Mouse (Mus musculus) kidney, postnatal 0 days (tissue): ENCODE data around the gene Arl8b. TPM values are rescaled to one million over a fixed set of nuclear protein-coding genes. Genes with fewer than 3 reads are reported as not detected.
"Not testable (repeated sequence)": the region's sequence is repeated elsewhere in the genome, so short reads cannot be mapped to it uniquely, and the experiment has no call there.

Experiments used
- ATAC-seq: fragments of 200-750 bp; cut with Nextera tagmentation; replicated peaks from 2 replicates; pipeline ENCODE4 v1.8.0; 2017; ENCODE audit warnings: low read depth, moderate number of reproducible peaks, moderate TSS enrichment, moderate library complexity; ENCODE audit not compliant: low FRiP score
- DNase-seq: peaks from one replicate; pipeline ENCODE4 v3.0.0-alpha.2; 2016; ENCODE audit warnings: low spot score
- H3K27ac ChIP-seq: fragments of 300-500 bp; sonication (generic); 2 replicates; pipeline ENCODE4 v1.5.1; 2014; ENCODE audit warnings: mild to moderate bottlenecking
- H3K27me3 ChIP-seq: fragments of 300-500 bp; sonication (generic); 2 replicates; pipeline ENCODE4 v1.6.1; 2014; ENCODE audit warnings: low read length, mixed read lengths; ENCODE audit not compliant: insufficient read depth
- H3K36me3 ChIP-seq: fragments of 300-500 bp; sonication (generic); 2 replicates; pipeline ENCODE4 v1.6.1; 2014; ENCODE audit warnings: low read length, mixed read lengths; ENCODE audit not compliant: insufficient read depth
- H3K4me1 ChIP-seq: fragments of 300-500 bp; sonication (generic); replicated peaks from 2 replicates; pipeline ENCODE4 v1.6.1; 2014; ENCODE audit warnings: antibody characterized with exemption, low read length, mixed read lengths; ENCODE audit not compliant: insufficient read depth
- H3K4me2 ChIP-seq: fragments of 300-500 bp; sonication (generic); 2 replicates; pipeline ENCODE4 v1.6.1; 2014; ENCODE audit warnings: mild to moderate bottlenecking, low read length, moderate library complexity, mixed read lengths
- H3K4me3 ChIP-seq: fragments of 300-500 bp; sonication (generic); replicated peaks from 2 replicates; pipeline ENCODE4 v1.5.1; 2014; ENCODE audit warnings: low read depth, low read length
- H3K9ac ChIP-seq: fragments of 300-500 bp; sonication (generic); 2 replicates; pipeline ENCODE4 v1.6.1; 2014; ENCODE audit warnings: low read depth, low read length
- H3K9me3 ChIP-seq: fragments of 300-500 bp; sonication (generic); replicated peaks from 2 replicates; pipeline ENCODE4 v1.6.1; 2016; ENCODE audit warnings: low read length, inconsistent platforms, mixed read lengths
- CTCF ChIP-seq: IDR thresholded peaks from 2 replicates; pipeline ENCODE4 v1.5.1; 2016; ENCODE audit warnings: antibody characterized with exemption, low read depth, mild to moderate bottlenecking, moderate library complexity
- WGBS: fragments of 180-500 bp; shearing (Covaris S2); extraction: QIAGEN DNeasy Blood & Tissue Kit; methylation state at CpG from one replicate; pipeline ENCODE4 v1.1.7; 2014; 5-methylcytosine and 5-hydroxymethylcytosine counted together
- polyA plus RNA-seq: library from polyadenylated mRNA; unstranded; fragments of >200 nt; fragmentation: Nextera tagmentation; extraction: Ambion mirVana; gene quantifications from 2 replicates; pipeline ENCODE4 v1.2.1, GENCODE M21; 2015

The Arl8b gene
- polyA plus RNA-seq, 1 experiment from 2014 or later = 64.7 TPM

DNA sequence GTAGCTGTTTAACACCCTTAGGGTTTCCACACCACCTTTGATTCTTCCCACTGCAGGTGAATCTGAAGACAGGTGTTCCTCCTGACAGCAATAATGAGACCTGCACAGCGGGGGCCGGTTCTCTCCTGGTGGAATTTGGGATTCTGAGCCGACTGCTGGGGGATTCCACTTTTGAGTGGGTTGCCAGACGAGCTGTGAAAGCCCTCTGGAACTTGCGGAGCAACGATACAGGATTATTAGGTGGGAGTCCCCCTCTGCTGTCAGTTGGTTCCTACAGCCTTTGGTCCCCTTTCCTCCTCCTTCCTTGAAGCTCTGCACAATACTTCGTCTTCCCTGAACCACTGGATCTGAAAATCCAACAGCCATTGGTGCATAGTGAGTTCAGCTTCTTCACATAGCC, 61.9 kb downstream of the Arl8b start:
- no peak overlapping the region for H3K4me2 ChIP-seq
- TF ChIP-seq CTCF = no peak
- H3K27ac ChIP-seq = no peak overlapping the region
- H3K9me3 ChIP-seq = no peaks in the 10 kb centered on the region
- H3K27me3 ChIP-seq = no peaks in the 10 kb centered on the region
- WGBS = 92% methylated on average over 7 of the region's 7 CpGs
- DNase-seq = no peak
- H3K4me1 ChIP-seq = no peaks in the 10 kb centered on the region
- ATAC-seq = no peak
- peaks cover 18% of the 10 kb centered on the region for H3K36me3 ChIP-seq
- no peak overlapping the region for H3K4me3 ChIP-seq
- H3K9ac ChIP-seq = no peak overlapping the region

DNA sequence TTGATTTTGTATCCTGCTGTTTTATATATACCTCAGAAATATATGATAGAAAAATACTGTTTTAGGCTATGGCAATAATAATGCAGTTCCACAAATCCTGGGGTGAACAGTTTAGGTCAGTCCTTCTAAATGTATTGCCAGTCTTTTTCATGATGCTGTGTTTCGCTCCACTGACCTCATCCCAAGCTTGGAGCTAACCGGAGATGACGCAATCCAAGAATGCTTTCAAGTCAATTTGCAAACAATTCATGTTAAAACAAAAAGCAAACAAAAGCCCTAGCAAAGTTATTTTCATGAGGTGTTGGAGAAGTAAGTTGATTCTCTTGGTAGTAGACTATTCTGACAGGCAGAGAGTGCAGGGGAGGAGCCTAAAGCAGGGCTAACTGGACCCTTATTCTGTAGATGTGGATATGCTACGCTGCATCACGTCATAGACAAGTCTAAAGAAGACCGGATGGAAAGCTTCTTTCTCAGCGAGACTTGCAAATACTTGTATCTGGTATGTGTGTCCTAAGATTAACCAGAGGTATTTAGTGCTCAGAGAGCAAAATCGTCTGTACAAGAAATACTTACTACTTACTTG, 69.3 kb downstream of the Arl8b start:
- no peak for ATAC-seq
- WGBS = 86% methylated on average over 8 of the region's 8 CpGs
- Histone ChIP-seq H3K36me3 (peaks cover 35% of the 10 kb centered on the region), H3K9me3 (no peaks in the 10 kb centered on the region), H3K27me3 (no peaks in the 10 kb centered on the region), H3K4me3 (no peak overlapping the region), H3K4me1 (no peaks in the 10 kb centered on the region), H3K9ac (no peak overlapping the region), H3K4me2 (no peak overlapping the region), H3K27ac (no peak overlapping the region)
- DNase-seq = no peak
- TF ChIP-seq CTCF = no peak

GRCm38 (mm10) chr6:108852986-108853385, 70.1 kb downstream of the Arl8b start:
- WGBS = 89% methylated on average over 5 of the region's 5 CpGs
- H3K9ac ChIP-seq = no peak overlapping the region
- DNase-seq = no peak
- no peak overlapping the region for H3K4me2 ChIP-seq
- no peak for ATAC-seq
- H3K27me3 ChIP-seq = no peaks in the 10 kb centered on the region
- H3K27ac ChIP-seq = no peak overlapping the region
- H3K36me3 ChIP-seq = peaks cover 35% of the 10 kb centered on the region
- no peaks in the 10 kb centered on the region for H3K9me3 ChIP-seq
- no peaks in the 10 kb centered on the region for H3K4me1 ChIP-seq
- H3K4me3 ChIP-seq = no peak overlapping the region
- no peak for TF ChIP-seq CTCF

- ATAC-seq = no peak
- no peak overlapping the region for H3K9ac ChIP-seq
- no peaks in the 10 kb centered on the region for H3K9me3 ChIP-seq
- no peak overlapping the region for H3K4me2 ChIP-seq
- H3K27ac ChIP-seq = no peak overlapping the region
- no peaks in the 10 kb centered on the region for H3K4me1 ChIP-seq
- WGBS = 74% methylated on average over 9 of the region's 9 CpGs
- no peak overlapping the region for H3K4me3 ChIP-seq
- H3K36me3 ChIP-seq = peaks cover 15% of the 10 kb centered on the region
- no peaks in the 10 kb centered on the region for H3K27me3 ChIP-seq
- no peak for DNase-seq
- TF ChIP-seq CTCF = no peak
Measured at GRCm38 (mm10) chr6:108858583-108858982, 75.7 kb downstream of the Arl8b start.

- no peak for ATAC-seq
- TF ChIP-seq CTCF = no peak
- no peaks in the 10 kb centered on the region for H3K4me1 ChIP-seq
- H3K9ac ChIP-seq = no peak overlapping the region
- H3K4me3 ChIP-seq = no peak overlapping the region
- H3K36me3 ChIP-seq = no peaks in the 10 kb centered on the region
- no peak overlapping the region for H3K27ac ChIP-seq
- H3K9me3 ChIP-seq = no peaks in the 10 kb centered on the region
- WGBS = 94% methylated on average over 1 of the region's 1 CpGs
- no peaks in the 10 kb centered on the region for H3K27me3 ChIP-seq
- no peak overlapping the region for H3K4me2 ChIP-seq
- DNase-seq = no peak
Measured at GRCm38 (mm10) chr6:108861226-108861625, 78.3 kb downstream of the Arl8b start.

DNA sequence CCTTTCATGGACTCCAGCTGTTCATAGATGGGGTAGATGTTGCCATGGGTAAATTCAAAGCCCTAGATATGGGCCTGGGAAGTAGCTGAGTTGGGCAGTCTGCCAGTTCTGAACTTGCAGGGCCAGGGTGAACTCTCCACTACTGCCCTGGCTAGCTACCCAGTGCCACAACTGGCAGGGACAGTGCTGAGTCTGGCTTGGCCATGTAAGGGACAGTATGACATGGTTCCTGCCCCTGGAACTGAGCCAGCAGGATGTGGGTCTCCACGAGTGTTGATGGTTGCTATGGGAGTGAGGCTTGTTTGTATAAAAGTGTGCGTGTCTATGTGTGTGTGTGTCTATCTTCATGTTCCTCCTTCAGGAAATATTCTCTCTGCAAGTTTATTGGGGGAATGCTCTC, 79.6 kb downstream of the Arl8b start:
- H3K36me3 ChIP-seq = no peaks in the 10 kb centered on the region
- no peak overlapping the region for H3K4me3 ChIP-seq
- H3K4me2 ChIP-seq = no peak overlapping the region
- no peaks in the 10 kb centered on the region for H3K9me3 ChIP-seq
- DNase-seq = no peak
- WGBS = 87% methylated on average over 2 of the region's 2 CpGs
- no peak for TF ChIP-seq CTCF
- H3K27ac ChIP-seq = no peak overlapping the region
- H3K4me1 ChIP-seq = no peaks in the 10 kb centered on the region
- H3K9ac ChIP-seq = no peak overlapping the region
- no peak; the same call in 1 of the 2 replicates for ATAC-seq
- H3K27me3 ChIP-seq = no peaks in the 10 kb centered on the region

GRCm38 (mm10) chr6:108866317-108866716, 83.4 kb downstream of the Arl8b start:
- 68% methylated on average over 5 of the region's 5 CpGs for WGBS
- no peaks in the 10 kb centered on the region for H3K9me3 ChIP-seq
- H3K9ac ChIP-seq = no peak overlapping the region
- no peak for ATAC-seq
- no peaks in the 10 kb centered on the region for H3K4me1 ChIP-seq
- DNase-seq = no peak
- H3K4me3 ChIP-seq = no peak overlapping the region
- H3K27ac ChIP-seq = no peak overlapping the region
- no peak overlapping the region for H3K4me2 ChIP-seq
- TF ChIP-seq CTCF = no peak
- no peaks in the 10 kb centered on the region for H3K27me3 ChIP-seq
- no peaks in the 10 kb centered on the region for H3K36me3 ChIP-seq

GRCm38 (mm10) chr6:108869031-108869430, 86.1 kb downstream of the Arl8b start:
- H3K4me3 ChIP-seq, H3K9me3 ChIP-seq, H3K4me2 ChIP-seq, ATAC-seq, H3K4me1 ChIP-seq, H3K9ac ChIP-seq, H3K27ac ChIP-seq, H3K27me3 ChIP-seq, H3K36me3 ChIP-seq, DNase-seq: not testable (repeated sequence)
- 50% methylated on average over 2 of the region's 2 CpGs for WGBS
